Mouse (Mus musculus): ENCODE results near the gene Slitrk3. TPM values are rescaled to one million over a fixed set of nuclear protein-coding genes. Genes with fewer than 3 reads are reported as not detected.
"Not testable (repeated sequence)": the region's sequence is repeated elsewhere in the genome, so short reads cannot be mapped to it uniquely, and the experiment has no call there.

The Slitrk3 gene
- total RNA-seq (2021) = 10 to 100 TPM; 68.4 to 75.9 TPM

DNA sequence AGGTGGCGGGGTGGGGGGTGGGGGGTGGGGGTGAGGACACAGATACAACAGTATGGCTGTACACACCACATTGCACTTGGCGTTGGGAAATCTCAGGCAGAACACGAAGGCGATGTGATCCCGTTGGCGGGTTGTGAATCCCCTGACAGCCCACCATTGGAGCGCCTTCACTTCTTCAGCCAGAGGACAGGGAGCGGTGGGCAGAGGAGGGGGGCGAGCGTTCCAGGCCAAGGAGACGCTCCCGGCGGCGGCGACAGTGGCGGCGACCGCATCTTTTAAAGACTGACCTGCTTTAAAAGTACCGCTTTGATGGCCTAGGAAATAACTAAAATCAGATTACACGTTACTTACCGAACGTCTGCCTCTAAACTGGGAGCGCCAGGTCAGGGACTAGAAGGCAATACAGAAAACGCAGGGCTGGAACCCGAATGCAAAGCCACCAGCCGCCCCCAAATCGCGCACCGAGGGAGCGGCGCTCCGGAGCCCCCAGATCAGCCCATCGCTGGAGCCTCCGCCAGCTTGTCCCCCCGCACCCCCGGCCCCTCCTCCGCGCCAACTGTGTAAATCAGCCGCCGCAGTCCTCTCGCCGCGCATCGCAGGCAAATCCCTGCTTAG, at the start of gene Slitrk3:
Gene Slitrk3, minus strand, starts transcription at position 607 of the 615 bp plus-strand sequence.
- DNase-seq (ENCODE audit: low spot score in 2 of 2) = peak; percentile 66 to 79
- intact Hi-C loops (cut with DNase I) = no loop called here

DNA sequence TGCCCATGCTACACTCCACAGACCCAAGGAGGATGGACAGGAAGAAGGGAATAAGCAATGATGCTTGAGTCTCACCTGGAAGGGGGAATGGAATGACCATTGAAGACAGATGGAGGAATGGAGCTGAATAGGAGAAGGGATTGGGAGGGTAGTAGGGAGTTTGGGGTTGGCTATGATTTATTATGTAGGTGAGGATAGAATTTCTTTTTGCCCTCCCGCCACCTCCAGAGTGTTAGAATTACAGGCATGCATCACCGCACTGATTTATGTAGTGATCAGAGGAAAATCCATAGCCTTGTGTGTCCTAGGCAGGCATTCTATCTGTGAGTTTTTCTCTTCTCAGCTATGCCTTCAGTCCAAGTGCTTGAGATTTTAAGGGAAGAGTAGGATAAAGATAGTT, 36.8 kb upstream of the Slitrk3 start:
- intact Hi-C loops (cut with DNase I) = not testable (repeated sequence)

DNA sequence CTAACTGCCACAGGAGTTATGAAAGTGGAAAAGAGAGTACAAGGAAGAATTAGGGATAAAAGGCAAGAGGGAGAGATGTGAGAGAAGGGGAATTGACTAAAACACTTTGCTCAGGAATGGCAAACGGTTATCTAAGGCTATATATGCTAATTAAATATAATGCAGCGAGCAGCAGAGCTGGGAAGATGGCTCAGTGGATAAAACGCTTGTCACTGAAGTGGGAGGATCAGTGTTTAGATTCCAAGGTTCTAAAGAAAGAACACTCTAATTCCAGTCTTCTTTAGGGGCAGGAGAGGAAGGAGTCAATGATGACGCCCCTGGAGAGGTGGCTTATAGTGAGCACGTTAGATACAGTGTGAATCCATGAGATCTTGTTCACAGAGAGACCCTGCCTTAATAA, 27.0 kb upstream of the Slitrk3 start:
- DNase-seq (ENCODE audit: low spot score in 2 of 2) = no peak
- intact Hi-C loops (cut with DNase I) = no loop called here

More for the DNA sequence above, 36.8 kb upstream of the Slitrk3 start:
- not testable (repeated sequence) for DNase-seq (ENCODE audit: low spot score in 2 of 2)

DNA sequence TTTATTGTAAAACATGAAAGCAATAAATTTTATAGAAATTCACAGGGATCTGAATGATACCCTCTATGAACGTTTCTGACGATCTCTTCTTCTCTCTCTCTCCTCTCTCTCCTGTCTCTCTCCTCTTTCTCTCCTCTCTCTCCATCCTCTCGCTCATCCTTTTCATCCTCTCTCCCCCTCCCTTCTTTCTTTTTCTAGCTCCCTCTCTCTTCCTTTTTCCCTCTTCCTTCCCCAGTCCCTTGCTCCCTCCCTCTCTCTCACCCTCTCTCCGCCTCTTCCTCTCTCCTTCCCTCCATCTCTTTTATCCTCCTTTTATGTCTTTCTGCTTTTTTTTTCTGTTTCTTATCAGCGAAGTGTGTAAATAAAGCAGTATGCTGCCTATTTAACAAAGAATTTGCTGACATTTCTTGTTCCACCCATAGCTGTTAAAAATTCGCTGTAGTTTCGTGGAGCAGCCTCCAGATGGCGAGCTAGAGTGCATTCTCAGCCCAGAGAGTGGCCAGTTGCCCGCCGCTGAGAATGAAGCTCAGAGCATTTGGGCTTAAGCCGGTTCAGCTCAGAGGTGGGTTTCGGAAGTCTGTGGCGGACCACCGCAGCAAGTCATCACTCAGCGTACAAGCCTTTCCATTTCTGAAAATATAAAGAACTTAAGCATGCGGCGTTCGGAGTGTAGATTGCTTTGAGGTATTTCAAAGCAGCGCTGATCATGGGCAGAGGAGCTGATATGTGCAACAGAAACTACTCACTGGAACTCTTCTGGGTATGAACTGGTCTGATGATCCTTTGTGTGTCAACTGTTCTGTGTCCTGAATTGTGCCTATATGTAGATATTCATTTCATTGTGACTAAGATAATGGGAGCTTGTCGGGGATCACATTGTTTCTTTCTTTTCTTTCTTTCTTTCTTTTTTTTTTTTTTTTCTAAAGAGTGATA, 8.5 kb upstream of the Slitrk3 start:
- DNase-seq (ENCODE audit: low spot score in 2 of 2) = peak; percentile 82 to 86
- intact Hi-C loops (cut with DNase I) = loop anchor here (5.0 kb wide), 1 partner anchor 336 kb away; no protein-coding TSS in a partner anchor

DNA sequence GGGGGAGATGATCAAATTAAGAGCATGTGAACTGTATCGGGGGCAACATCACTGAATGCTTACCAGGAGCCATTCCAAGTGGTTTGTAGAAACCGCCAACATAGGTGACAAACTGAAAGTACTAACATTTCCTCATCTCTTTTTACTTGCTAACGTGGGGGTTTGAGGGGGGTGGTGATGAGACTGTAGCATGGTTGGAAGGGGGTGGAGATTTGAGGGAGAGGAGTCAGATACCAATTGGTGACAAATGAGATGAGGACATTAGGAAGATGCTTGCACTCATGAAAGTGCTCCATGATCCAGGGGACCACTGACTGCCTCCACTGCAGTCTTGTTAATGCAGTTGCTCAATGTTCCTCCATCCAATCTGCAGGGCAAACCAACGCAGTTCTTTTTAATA, 587 bp upstream of the Slitrk3 start:
- DNase-seq (ENCODE audit: low spot score in 2 of 2) = no peak
- intact Hi-C loops (cut with DNase I) = no loop called here

DNA sequence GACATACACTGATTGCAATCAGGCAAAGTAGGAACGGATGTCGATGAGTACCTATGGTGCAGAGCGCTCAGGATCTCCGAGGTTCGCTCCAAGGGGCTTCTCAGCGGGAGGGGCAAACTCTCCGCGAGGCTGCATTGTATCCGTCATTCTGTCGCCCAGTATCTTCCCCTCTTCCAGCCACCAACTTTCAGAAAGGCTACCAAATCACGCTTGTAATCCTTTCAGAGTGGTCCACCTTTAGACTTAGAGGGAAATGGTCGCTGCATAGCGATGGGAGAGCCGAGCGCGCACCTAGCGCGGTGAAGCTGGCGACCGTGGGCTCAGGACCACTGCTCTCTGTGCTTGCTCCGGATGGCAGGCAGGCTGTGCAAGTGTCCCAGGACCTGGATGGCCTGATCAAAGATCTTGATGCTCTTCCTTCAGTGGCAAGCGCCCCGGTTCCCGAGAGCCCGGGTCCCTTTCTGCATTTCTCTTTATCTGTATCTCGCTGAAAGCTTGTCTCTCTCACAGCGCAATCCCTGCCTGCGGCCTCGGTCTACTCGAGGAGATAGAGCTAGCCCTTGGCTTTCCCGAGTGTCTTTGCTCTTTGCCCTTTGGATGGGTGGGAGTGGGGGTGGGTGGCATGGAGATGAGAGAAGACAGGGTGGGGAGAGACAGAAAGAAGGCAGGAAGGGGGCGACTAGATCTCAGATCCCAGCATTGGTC, 959 bp downstream of the Slitrk3 start:
- intact Hi-C loops (cut with DNase I) = no loop called here
- peak in 1 of 2 experiments; percentile 62 for DNase-seq (ENCODE audit: low spot score in 2 of 2)

DNA sequence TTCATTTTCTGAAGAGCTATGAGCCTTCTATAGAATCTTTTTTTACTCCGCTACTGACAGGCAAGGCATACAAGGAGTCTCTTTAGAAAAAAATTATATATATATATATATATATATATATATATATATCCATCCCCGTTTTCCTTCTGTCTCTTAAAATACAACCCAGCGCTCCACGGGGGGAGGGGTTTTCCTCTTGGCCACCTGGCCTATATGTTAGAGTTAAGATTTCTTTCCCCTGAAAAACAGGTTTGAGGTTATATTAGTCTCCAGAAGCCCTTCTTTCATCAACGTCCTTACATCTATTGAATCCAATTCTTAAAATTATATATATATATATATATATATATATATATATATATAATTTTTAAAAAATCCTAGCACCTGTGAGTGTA, 1.6 kb downstream of the Slitrk3 start:
- no peak for DNase-seq (ENCODE audit: low spot score in 2 of 2)

DNA sequence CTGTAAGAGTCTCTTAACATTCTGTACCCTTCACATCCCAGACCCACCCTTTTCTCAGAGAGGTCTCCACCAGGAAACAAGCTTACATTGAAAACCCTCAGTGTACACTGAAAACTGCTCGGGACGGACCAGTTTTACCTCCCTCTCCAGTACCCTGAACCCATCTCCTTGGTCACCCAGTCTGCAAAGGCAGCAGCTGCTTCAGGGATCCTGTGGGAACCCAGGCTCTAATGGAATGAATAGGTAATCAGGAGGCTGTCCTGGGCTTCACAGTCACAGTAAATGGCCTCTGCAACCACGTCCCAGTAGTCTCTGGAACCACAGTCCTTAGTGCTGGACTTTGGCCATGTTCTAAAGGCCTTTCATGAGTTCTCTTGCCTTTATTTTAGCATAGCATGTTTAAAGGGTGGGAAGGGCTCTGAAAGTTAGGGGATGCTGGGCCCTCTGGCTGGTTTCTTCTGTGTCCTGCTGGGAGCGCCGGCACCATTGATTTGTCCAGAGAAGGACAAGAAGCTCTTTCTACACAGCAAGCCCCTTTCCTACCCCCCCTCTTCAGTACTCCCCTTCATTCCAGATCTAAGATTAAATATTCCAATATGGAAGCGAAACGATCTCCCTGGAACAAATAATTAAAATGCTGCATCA, 2.1 kb downstream of the Slitrk3 start:
- peak in 1 of 2 experiments; percentile 60 for DNase-seq (ENCODE audit: low spot score in 2 of 2)
- intact Hi-C loops (cut with DNase I) = no loop called here

More for the DNA sequence above, 1.6 kb downstream of the Slitrk3 start:
- intact Hi-C loops (cut with DNase I) = no loop called here

DNA sequence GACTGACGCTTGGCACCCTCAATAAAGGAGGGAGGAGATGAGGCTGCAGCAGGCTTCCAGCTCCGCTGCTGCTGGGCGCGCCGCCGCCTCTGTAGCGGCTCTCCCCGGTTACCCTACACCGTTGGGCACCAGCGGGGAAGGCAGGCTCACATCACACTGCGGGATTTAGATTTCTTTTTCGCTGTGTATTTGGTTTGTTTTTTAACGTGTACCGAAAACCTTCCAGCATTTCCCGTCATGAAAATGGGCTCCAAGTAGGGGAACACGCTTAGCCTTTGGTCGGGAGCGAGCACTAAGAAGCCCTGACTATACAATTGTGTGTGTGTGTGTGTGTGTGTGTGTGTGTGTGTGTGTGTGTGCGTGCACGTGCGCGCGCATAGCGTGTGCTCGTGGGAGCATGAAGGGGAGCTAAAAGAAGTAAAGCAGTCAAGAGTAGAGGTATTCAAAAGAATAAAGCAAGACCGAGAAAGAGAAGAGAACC, 4.1 kb downstream of the Slitrk3 start:
- intact Hi-C loops (cut with DNase I) = loop anchor here (5.0 kb wide), 1 partner anchor 349 kb away; no protein-coding TSS in a partner anchor

DNA sequence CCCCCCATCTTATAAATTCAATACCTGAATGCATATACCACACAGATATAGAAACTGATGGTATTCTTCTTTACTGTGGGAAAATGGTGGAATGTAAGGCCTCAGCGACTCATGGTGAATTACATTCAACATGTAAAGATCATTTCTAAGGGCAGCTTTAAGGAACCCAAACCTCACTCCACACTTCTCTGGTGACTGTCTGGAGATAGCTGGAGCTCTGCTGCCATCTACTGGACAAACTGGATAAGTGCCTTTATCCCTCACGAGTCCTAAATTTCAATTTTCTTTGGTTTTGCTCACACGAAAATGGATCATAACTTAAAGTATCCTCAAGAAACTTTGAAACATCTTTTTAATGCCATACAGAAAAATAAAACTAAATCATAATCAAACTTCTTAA, 11.4 kb downstream of the Slitrk3 start:
- intact Hi-C loops (cut with DNase I) = loop anchor here (10.0 kb wide), 1 partner anchor 1951 kb away; no protein-coding TSS in a partner anchor
- DNase-seq (ENCODE audit: low spot score in 2 of 2) = peak in 1 of 2 experiments; percentile 51

More for the DNA sequence above, 4.1 kb downstream of the Slitrk3 start:
- DNase-seq (ENCODE audit: low spot score in 2 of 2) = peak in 1 of 2 experiments; percentile 71

DNA sequence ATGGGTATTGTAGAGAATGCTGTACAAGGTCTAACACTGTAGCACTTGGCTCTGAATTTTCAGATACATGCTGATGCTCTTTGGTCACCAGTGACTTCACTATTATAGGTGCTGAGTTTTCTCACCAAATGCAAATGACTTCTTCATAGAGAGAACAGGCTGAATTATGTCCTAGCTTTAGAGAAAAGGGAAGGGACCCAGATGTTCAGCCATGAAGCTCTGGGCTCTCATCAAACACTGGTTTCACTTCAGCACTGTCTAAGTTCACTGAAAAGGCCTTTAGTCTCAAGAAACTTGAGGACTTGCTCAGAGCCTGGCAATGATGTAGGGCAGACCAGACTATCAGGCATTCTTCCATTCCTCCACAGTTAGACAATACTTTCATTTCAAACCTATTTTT, 15.3 kb downstream of the Slitrk3 start:
- intact Hi-C loops (cut with DNase I) = loop anchor here (10.0 kb wide), 1 partner anchor 1947 kb away; no protein-coding TSS in a partner anchor
- no peak for DNase-seq (ENCODE audit: low spot score in 2 of 2)

DNA sequence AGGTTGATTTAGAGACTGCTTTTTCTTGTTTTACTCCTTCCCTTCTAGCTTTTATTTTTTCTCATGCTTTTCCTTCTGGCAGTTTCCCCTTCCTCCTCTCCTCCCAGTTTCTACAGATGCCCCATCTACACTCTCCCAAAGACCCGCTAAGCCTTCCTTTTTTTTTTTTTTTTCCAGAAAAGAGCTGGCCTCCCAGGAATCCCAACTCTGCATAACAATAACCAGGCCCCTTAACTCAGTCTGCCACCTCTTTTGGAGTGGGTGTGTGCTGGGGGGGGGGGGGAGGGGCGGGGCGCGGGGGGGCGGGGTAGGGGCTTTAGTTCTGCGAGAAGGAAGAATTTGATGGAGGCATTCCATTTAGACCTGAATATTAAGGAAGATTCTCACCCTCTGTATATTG, 51.6 kb downstream of the Slitrk3 start:
- DNase-seq (ENCODE audit: low spot score in 2 of 2) = no peak
- intact Hi-C loops (cut with DNase I) = no loop called here

DNA sequence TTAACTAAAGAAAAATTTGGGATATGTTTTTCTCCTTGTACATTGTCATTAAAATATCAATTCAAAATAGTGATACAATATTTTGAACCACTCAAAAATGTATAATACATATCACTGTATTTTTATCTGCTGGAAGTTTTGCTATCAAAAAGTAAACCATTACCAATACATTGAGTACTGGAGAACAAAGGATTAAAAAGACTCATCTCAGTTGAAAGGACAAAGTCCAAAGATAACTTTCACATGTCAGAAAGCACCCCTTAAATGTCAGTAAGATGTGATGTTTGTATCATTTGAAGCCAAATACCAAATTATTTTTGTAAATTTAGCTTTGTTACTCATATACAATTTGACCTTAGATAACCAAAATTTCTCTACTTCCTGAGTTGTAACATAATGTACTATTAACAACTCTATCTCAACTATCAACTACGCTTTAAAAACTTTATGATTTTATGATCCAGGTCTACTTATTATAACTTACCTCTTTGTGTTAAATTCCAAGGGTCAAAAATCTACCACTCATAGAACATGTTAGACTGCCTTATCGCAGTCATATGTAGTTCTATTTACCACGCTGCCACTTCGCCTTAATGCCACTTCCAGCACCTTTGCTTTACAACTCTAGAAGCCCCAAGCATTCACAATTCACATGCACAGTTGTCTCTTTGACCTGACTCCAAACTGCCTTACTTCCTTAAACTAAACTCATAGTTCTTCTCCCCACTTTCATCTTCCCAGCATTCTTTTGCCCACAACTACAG, 54.5 kb downstream of the Slitrk3 start:
- intact Hi-C loops (cut with DNase I) = no loop called here
- no peak for DNase-seq (ENCODE audit: low spot score in 2 of 2)

DNA sequence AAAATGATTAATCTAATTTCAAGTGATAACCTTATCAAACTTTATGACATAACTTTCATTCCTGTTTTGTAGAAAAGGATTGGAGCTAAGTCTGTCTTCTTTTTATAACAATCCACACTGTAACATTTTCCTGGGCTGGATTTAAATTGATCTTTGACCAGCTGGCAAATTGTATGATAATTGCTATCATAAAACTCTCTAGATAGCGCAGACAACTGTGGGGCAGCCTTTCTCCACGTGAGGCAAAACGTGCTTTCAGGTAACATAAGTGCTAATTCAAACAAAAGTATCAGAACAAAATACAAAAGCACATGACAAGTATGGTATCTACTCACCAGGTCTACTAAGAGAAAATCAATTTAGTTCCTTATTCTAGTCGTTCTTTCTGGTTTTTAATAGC, 60.1 kb downstream of the Slitrk3 start:
- intact Hi-C loops (cut with DNase I) = no loop called here
- no peak for DNase-seq (ENCODE audit: low spot score in 2 of 2)

Other genes starting within 250 kb of the Slitrk3 start
- gene Sis, start 89.9 kb downstream of the Slitrk3 start, total RNA-seq (2021) = under 1 TPM; 0.05 to 0.07 TPM